Mouse (Mus musculus) ovary, adult 18-20 months (tissue): ENCODE results near the gene 4932438H23Rik.
A peak's percentile ranks its signal among the peaks of the same experiment; 100 is the strongest.
"Not testable (repeated sequence)": the region's sequence is repeated elsewhere in the genome, so short reads cannot be mapped to it uniquely, and the experiment has no call there.

ENCODE experiments used
- DNase-seq: peaks from one replicate; pipeline ENCODE4 v3.0.0; 2022; ENCODE audit warnings: low spot score, mixed read lengths

The 4932438H23Rik gene

GRCm38 (mm10) chr16:91099444-91100065 lies 4.6 kb upstream of the 4932438H23Rik start:
- DNase-seq = no peak

DNA sequence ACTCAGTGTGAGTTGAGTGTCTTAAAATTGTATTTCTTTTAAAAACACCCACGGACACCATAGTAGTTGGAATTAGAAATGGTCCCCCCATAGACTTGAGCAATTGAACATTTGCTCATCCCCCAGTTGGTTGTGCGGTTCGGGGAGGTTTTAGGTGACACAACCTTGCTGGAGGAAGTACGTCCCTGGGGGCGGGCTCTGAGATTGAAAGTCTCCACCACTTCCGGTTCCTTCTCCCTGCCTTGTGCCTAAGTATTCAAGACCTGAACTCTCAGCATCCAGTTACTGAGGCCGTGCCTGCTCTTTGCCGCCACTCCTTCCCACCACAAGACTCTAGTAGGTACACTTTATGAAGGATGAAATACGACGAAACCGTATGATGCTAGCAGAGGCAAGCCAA lies 2.9 kb upstream of the 4932438H23Rik start:
- DNase-seq = no peak

GRCm38 (mm10) chr16:91096984-91097506 lies 2.1 kb upstream of the 4932438H23Rik start:
- peak; percentile 37 for DNase-seq

DNA sequence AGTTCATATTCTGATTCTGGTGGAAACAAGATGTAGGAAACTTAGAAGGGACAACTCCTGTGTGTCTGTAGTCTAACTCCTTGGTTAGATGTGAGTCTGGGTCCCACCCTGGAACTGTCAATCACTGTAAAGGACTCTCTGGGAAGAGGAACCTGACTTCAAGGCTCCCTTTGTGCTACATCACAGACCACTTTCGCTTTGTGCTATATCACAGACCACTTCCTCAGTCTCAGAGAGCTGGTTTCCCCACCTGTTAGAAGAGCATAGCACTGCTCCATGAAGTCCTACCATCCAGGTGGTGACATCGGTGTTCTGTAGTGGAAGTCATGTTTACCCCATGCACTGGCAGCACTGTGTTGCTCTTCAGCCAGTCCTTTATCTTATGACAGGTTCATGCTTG lies 1.1 kb upstream of the 4932438H23Rik start:
- no peak for DNase-seq

- DNase-seq = no peak
Observed at GRCm38 (mm10) chr16:91086642-91087306, 8.1 kb downstream of the 4932438H23Rik start.

- no peak for DNase-seq
Observed at GRCm38 (mm10) chr16:91085239-91085825, 9.6 kb downstream of the 4932438H23Rik start.

GRCm38 (mm10) chr16:91084307-91085238 lies 10.3 kb downstream of the 4932438H23Rik start:
- DNase-seq = no peak

GRCm38 (mm10) chr16:91083002-91083646 lies 11.8 kb downstream of the 4932438H23Rik start:
- no peak for DNase-seq

DNA sequence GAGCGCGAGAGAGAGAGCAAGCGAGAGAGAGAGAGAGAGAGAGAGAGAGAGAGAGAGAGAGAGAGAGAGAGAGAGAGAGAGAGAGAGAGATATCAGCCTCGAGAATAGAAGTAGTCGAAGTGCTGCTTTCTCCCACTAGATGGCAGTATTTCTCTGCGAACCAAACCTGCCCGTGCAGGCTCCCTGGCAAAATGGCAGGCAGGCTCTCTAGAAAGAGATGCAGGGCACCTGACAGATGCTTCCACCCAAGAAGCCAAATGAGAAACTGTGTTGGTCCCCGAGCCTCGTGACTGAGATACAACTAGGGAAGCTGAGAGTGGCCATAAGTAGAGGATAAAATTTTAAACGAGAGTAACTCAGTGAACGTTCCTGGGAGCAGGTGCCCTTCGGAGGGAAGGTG lies 13.4 kb downstream of the 4932438H23Rik start:
- DNase-seq = peak; percentile 21

DNA sequence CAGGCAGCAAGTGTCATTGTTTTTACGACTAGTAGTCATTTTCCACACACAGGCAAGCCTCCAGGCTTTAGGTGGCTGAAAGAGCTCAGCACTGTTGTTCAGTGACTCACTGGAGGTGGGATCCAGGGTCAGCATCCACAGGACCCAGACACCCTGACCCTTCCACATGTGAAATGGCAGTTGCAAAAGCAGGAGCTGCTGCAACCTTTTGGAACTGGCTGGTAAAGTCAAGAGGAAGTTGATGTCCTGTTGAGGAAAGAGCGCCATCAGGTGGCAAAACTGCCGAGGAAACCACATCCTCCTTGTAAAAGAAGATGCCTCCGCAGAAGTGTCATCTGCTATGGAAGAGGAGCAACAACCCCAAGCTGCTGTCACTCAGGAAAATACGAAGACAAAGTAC lies 18.7 kb downstream of the 4932438H23Rik start:
- no peak for DNase-seq

- DNase-seq = not testable (repeated sequence)
Observed at GRCm38 (mm10) chr16:91075423-91075822, 19.5 kb downstream of the 4932438H23Rik start.

DNA sequence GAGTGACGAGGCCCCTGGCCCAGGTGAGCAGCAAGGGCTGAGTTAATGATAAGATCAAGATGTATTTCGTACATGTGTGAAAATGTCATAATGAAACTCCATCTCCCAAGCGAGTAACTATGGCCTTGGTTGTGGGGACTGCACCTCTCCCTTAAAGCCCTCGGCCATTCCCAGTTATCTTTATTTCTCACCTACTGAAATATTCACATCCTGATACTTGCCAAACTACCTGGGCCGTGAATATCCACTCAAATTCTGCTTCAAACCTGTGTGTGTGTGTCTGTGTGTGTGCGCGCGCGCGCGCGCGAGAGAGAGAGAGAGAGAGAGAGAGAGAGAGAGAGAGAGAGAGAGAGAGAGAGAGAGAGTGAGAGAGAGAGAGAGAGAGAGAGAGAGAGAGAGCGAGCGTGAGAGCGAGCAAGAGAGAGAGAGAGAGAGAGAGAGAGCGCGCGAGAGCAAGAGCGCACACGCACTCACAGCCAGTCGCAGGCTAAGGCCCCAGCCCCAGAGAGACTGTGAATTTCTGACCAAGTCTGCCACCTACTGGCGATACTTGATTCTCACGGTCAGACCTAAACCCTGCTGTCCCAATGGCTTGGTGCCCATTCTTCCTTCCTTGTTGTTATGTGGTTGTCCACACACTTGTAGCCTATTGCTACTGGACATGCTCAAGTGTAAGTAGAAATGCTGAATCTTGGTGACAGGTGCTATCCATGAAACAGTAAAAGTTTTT lies 21.6 kb downstream of the 4932438H23Rik start:
- peak; percentile 78 for DNase-seq

- no peak for DNase-seq
Observed at GRCm38 (mm10) chr16:91072256-91072655, 22.7 kb downstream of the 4932438H23Rik start.

DNA sequence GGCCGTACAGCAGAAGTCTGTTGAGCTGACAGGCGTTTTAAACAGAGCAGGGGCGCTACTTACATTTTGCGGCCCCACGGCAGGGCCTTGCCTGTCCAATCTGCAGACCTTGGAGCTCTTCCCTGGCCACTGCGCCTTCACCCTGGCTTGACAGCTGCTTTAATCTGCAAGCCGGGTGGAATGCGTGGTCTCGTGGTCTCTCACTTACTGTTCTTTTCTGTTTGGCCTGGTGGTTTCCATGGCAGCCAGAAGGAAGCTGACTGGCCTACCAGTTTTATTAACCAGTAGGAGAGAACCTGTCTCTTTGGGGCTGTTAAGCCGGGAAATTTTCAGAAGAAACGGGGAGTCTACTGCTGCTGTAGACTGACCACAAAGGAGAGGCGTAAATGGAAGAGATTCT lies 26.0 kb downstream of the 4932438H23Rik start:
- DNase-seq = no peak

DNA sequence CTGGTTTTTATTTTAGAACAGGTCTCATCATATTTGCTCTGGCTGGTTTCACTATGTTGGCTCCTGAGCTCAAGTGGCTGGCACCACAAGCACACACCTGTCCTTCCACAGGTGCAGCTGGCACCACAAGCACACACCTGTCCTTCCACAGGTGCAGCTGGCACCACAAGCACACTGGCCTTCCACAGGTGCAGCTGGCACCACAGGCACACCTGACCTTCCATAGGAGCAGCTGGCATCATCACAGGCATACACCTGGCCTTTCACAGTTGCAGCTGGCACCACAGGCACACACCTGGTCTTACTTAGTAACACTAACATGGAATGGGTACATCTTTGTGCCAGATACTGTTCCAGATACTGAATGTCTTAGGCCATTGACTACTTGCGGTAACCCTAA lies 27.8 kb downstream of the 4932438H23Rik start:
- DNase-seq = no peak

- DNase-seq = no peak
Observed at GRCm38 (mm10) chr16:91064583-91065365, 30.1 kb downstream of the 4932438H23Rik start.

DNA sequence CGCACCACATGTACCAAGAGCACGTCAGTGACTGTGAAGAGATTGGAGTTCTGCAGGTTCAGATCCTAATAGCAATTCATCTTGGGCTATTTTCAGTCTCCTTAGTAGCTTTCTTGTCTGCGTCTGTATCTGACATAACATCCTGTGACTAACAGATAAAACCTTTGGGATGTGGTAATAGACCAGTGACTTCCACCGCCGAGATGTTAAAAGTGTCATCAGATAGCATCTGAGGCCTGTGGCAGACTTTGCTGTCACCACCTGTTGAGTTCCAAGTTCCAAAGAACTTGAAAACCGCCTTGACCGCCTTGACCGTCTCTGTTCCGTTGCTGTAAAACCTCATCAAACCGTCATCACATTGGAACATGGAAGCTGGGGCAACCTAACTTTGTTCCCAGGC lies 31.1 kb downstream of the 4932438H23Rik start:
- no peak for DNase-seq

- no peak for DNase-seq
Observed at GRCm38 (mm10) chr16:91061531-91062318, 33.2 kb downstream of the 4932438H23Rik start.

GRCm38 (mm10) chr16:91057741-91058140 lies 37.2 kb downstream of the 4932438H23Rik start:
- DNase-seq = no peak
